10 mouse cellular contexts compared by ENCODE assay signal in genomic region chr11:76120407-76120901, GRCm38 (mm10). TPM values are rescaled to one million over a fixed set of nuclear protein-coding genes. Genes with fewer than 3 reads are reported as not detected.
DNase-seq lines count a peak whose midpoint lies in the region; ATAC-seq and TF ChIP-seq lines count a peak whose summit lies in the region.
"Had no signal": no experiment of that assay in that cellular context is flagged by ENCODE, and none has a peak within 500 bp of the region (broad histone marks: within the 10 kb centered on the region; RNA-seq: fewer than 3 reads in every experiment).

No protein-coding gene starts in this region.

- peak; percentile 58 for ATAC-seq in intestine, embryonic 15.5 days
- peak; percentile 66; the same call in 1 of the 2 replicates for ATAC-seq in limb, embryonic 13.5 days (ENCODE audit: low FRiP score, low read depth)

- no peak for TF ChIP-seq CTCF in thymus, adult 2 months (IDR thresholded peaks at IDR 0.05; ENCODE audit: borderline replicate concordance, control insufficient read depth, extremely low read depth, insufficient read depth, low read length, poor library complexity)

- no peak overlapping the region for H3K4me3 ChIP-seq in intestine, embryonic 15.5 days (replicated peaks)
- no peak overlapping the region for H3K4me3 ChIP-seq in limb, embryonic 13.5 days
- no peak overlapping the region for H3K4me3 ChIP-seq in thymus, adult 2 months (ENCODE audit: control insufficient read depth, insufficient read depth, low read length)
- H3K4me3 ChIP-seq: myocyte had no signal

- peaks cover 13% of the 10 kb centered on the region; the same call in 1 of the 2 replicates for H3K36me3 ChIP-seq in intestine, embryonic 15.5 days
- H3K36me3 ChIP-seq in limb, embryonic 13.5 days = peaks cover 36% of the 10 kb centered on the region
- peaks cover 17% of the 10 kb centered on the region for H3K36me3 ChIP-seq in thymus, adult 2 months (ENCODE audit: control insufficient read depth, insufficient read depth, low read length)

- no peaks in the 10 kb centered on the region for H3K27me3 ChIP-seq in intestine, embryonic 15.5 days (replicated peaks)
- H3K27me3 ChIP-seq in limb, embryonic 13.5 days = no peaks in the 10 kb centered on the region
- H3K27me3 ChIP-seq in thymus, adult 2 months (ENCODE audit: control insufficient read depth, insufficient read depth, low read length) = no peaks in the 10 kb centered on the region

- 19% methylated on average over 10 of the region's 10 CpGs for WGBS in intestine, embryonic 15.5 days
- WGBS in limb, embryonic 13.5 days = 38% methylated on average over 10 of the region's 10 CpGs
- 95% methylated on average over 10 of the region's 10 CpGs for WGBS in thymus, adult 2 months

- peak overlapping the region; percentile 71 for H3K27ac ChIP-seq in intestine, embryonic 15.5 days
- peak overlapping the region; percentile 65; the same call in 1 of the 2 replicates for H3K27ac ChIP-seq in limb, embryonic 13.5 days
- H3K27ac ChIP-seq in thymus, adult 2 months (ENCODE audit: control insufficient read depth, insufficient read depth, low read length) = no peak overlapping the region

- peaks cover 16% of the 10 kb centered on the region for H3K4me1 ChIP-seq in intestine, embryonic 15.5 days (replicated peaks)
- peaks cover 16% of the 10 kb centered on the region for H3K4me1 ChIP-seq in limb, embryonic 13.5 days
- H3K4me1 ChIP-seq in thymus, adult 2 months (replicated peaks; ENCODE audit: control insufficient read depth, insufficient read depth, low read length) = no peaks in the 10 kb centered on the region

- no peak overlapping the region for H3K4me2 ChIP-seq in intestine, embryonic 15.5 days (replicated peaks)
- no peak overlapping the region for H3K4me2 ChIP-seq in limb, embryonic 13.5 days (replicated peaks)

- peak; percentile 15 for DNase-seq in right cerebral cortex, postnatal 25 days
- no peak for DNase-seq in right cerebral cortex, postnatal 14 days
- DNase-seq in adrenal gland, postnatal 14 days = no peak
- no peak for DNase-seq in urinary bladder, postnatal 36 days (ENCODE audit: low spot score in 2 of 2)
- no peak for DNase-seq in thymus, adult 2 months
- DNase-seq in adrenal gland, postnatal 10 days = no peak

- H3K9ac ChIP-seq in intestine, embryonic 15.5 days = no peak overlapping the region
- H3K9ac ChIP-seq in limb, embryonic 13.5 days = no peak overlapping the region

- no peak for TF ChIP-seq POLR2A in thymus, adult 2 months (IDR thresholded peaks at IDR 0.05; ENCODE audit: control insufficient read depth, extremely low read depth, insufficient read depth, low read length, poor library complexity)

- H3K9me3 ChIP-seq in intestine, embryonic 15.5 days = no peaks in the 10 kb centered on the region
- no peaks in the 10 kb centered on the region for H3K9me3 ChIP-seq in limb, embryonic 13.5 days
- H3K9me3 ChIP-seq: G1E had no signal

RNA-seq across cellular contexts. Expression of gene Vps53, which starts 59.0 kb away (rescaled TPM):
- 48.1 and 51.0 TPM in 2 replicates for polyA plus RNA-seq in intestine, embryonic 15.5 days (2015; fragmentation: Nextera tagmentation; extraction: Ambion mirVana)
- polyA plus RNA-seq in limb, embryonic 13.5 days (2015; fragmentation: Nextera tagmentation; extraction: Ambion mirVana) = 37.5 and 40.0 TPM in 2 replicates
- total RNA-seq in adrenal gland, postnatal 14 days (2021) = 39.5 and 41.1 TPM in 2 replicates
- 30.6 and 33.7 TPM in 2 replicates for polyA plus RNA-seq in thymus, adult 2 months (2012; rRNA removed)
- 10 to 100 TPM; 36.1 to 42.0 TPM for total RNA-seq in adrenal gland, postnatal 10 days (2021)

RNA-seq across cellular contexts. Expression of gene Fam57a, which starts 59.0 kb away (rescaled TPM):
- polyA plus RNA-seq in intestine, embryonic 15.5 days (2015; fragmentation: Nextera tagmentation; extraction: Ambion mirVana) = 88.7 and 94.7 TPM in 2 replicates
- 27.8 and 29.9 TPM in 2 replicates for polyA plus RNA-seq in limb, embryonic 13.5 days (2015; fragmentation: Nextera tagmentation; extraction: Ambion mirVana)
- total RNA-seq in adrenal gland, postnatal 14 days (2021) = 7.6 and 8.0 TPM in 2 replicates
- polyA plus RNA-seq in thymus, adult 2 months (2012; rRNA removed) = 17.4 and 19.4 TPM in 2 replicates
- 10 to 100 TPM in 1 of 2 experiments, 1 to 10 TPM in 1; 7.1 to 10.8 TPM for total RNA-seq in adrenal gland, postnatal 10 days (2021)
